Mouse (Mus musculus) cerebellum, adult 18-20 months (tissue): ENCODE measurements around the gene Pou2f3.
"Not testable (repeated sequence)": the region's sequence is repeated elsewhere in the genome, so short reads cannot be mapped to it uniquely, and the experiment has no call there.

Experiments
- DNase-seq, 2 experiments: peaks; one replicate each; pipeline ENCODE4 v3.0.0; 2021

Gene Pou2f3

GRCm38 (mm10) chr9:43150957-43151356 lies 59.2 kb downstream of the Pou2f3 start:
- DNase-seq, result no peak

- no peak for DNase-seq
Measured at GRCm38 (mm10) chr9:43150075-43150474, 60.1 kb downstream of the Pou2f3 start.

- no peak for DNase-seq
Measured at GRCm38 (mm10) chr9:43149498-43149897, 60.7 kb downstream of the Pou2f3 start.

GRCm38 (mm10) chr9:43145196-43145595 lies 65.0 kb downstream of the Pou2f3 start:
- no peak for DNase-seq

GRCm38 (mm10) chr9:43144206-43144810 lies 65.9 kb downstream of the Pou2f3 start:
- DNase-seq, result no peak

GRCm38 (mm10) chr9:43141839-43142238 lies 68.3 kb downstream of the Pou2f3 start:
- peak; percentile 66 to 72 for DNase-seq

- DNase-seq, result no peak
Measured at GRCm38 (mm10) chr9:43133525-43133924, 76.6 kb downstream of the Pou2f3 start.

GRCm38 (mm10) chr9:43132380-43132779 lies 77.8 kb downstream of the Pou2f3 start:
- no peak for DNase-seq

GRCm38 (mm10) chr9:43131940-43132339 lies 78.2 kb downstream of the Pou2f3 start:
- no peak for DNase-seq

- no peak for DNase-seq
Measured at GRCm38 (mm10) chr9:43130684-43131083, 79.5 kb downstream of the Pou2f3 start.

- peak in 1 of 2 experiments; percentile 23 for DNase-seq
Measured at GRCm38 (mm10) chr9:43127101-43127787, 82.9 kb downstream of the Pou2f3 start.

- DNase-seq, result no peak
Measured at GRCm38 (mm10) chr9:43122379-43122778, 87.8 kb downstream of the Pou2f3 start.

- DNase-seq, result not testable (repeated sequence)
Measured at GRCm38 (mm10) chr9:43121948-43122347, 88.2 kb downstream of the Pou2f3 start.

GRCm38 (mm10) chr9:43116997-43117336 lies 93.2 kb downstream of the Pou2f3 start:
- no peak for DNase-seq

GRCm38 (mm10) chr9:43116134-43116996 lies 93.8 kb downstream of the Pou2f3 start, which contains the start of gene Tmem136:
Gene Tmem136 (minus strand): TSS chr9:43116570.
- DNase-seq, result peak; percentile 68 to 83

- DNase-seq, result peak in 1 of 2 experiments; percentile 28
Measured at GRCm38 (mm10) chr9:43115431-43116133, 94.6 kb downstream of the Pou2f3 start.

- no peak for DNase-seq
Measured at GRCm38 (mm10) chr9:43114833-43115232, 95.3 kb downstream of the Pou2f3 start.

- DNase-seq, result no peak
Measured at GRCm38 (mm10) chr9:43110286-43110980, 99.7 kb downstream of the Pou2f3 start.

GRCm38 (mm10) chr9:43109125-43109524 lies 101.0 kb downstream of the Pou2f3 start:
- DNase-seq, result no peak

GRCm38 (mm10) chr9:43108721-43109120 lies 101.4 kb downstream of the Pou2f3 start:
- DNase-seq, result no peak

- no peak for DNase-seq
Measured at GRCm38 (mm10) chr9:43108081-43108480, 102.1 kb downstream of the Pou2f3 start.

GRCm38 (mm10) chr9:43107555-43107954 lies 102.6 kb downstream of the Pou2f3 start:
- no peak for DNase-seq
